Comparison of ENCODE assay signal across 8 mouse cellular contexts in the genomic region with DNA sequence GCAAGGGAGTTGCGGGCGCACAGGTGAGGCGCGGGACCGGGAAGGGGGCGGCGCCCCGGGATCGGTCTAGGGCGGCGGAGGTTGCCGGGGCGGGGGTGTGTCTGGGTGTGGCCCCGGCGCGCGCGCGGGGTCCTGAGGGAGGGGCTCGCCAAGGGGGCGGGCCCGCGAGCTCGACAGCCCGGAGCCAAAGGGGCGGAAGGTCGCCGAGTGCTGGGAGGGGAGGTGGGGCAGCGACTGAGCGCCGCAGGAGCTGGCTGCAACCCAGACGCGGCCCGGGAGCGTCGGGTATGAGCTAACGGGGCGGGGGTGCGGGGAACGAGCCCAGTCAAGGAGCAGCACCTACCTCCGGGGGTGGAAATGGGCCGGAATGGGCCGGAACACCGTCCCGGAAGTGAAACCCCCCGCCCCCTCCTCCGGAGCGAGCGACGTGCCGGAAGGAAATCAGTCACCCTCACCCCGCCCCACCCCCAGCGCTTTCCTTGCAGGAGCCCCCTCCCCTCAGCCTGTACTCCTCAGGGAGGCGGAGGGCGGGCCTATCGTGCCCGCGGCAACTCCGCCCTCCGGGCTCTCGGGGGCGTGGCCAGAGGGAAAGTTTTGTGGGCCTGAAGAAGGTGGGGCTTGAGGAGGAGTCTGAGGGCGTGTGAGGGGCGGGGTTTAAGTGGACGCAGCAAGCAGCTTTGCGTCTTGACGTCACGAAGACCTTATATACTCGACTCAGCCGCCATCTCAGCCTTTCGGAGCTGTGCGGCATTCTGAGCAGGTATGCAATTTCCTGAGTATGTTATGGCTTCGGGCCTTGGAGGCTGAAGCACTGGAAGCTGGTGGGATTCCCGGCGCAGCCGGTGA. TPM values are rescaled to one million over a fixed set of nuclear protein-coding genes. Genes with fewer than 3 reads are reported as not detected.
A peak's percentile ranks its signal among the peaks of the same experiment; 100 is the strongest.
DNase-seq lines count a peak whose midpoint lies in the region; ATAC-seq and TF ChIP-seq lines count a peak whose summit lies in the region.

A gene (minus strand): TSS at position 415 of the 846 bp plus-strand sequence.

- H3K9me3 ChIP-seq in embryonic facial prominence, embryonic 13.5 days, result no peaks in the 10 kb centered on the region
- no peaks in the 10 kb centered on the region for H3K9me3 ChIP-seq in limb, embryonic 13.5 days
- H3K9me3 ChIP-seq in midbrain, embryonic 16.5 days (replicated peaks; ENCODE audit: control insufficient read depth, low read length, poor library complexity, severe bottlenecking), result no peaks in the 10 kb centered on the region

- DNase-seq in 3134 (ENCODE audit: extremely low read depth, insufficient read length, low spot score), result peak; percentile 100
- DNase-seq in adrenal gland, postnatal 36 days, result peak; percentile 98
- peak; percentile 97 to 98 for DNase-seq in heart, adult 2 months
- DNase-seq in kidney, adult 8-10 months, result peak; percentile 99
- DNase-seq in spleen, postnatal 10 days (ENCODE audit: low spot score in 2 of 2), result peak; percentile 98 to 100

- H3K9ac ChIP-seq in embryonic facial prominence, embryonic 13.5 days, result peak within 1 kb of the TSS; percentile 88
- peak within 1 kb of the TSS; percentile 87 for H3K9ac ChIP-seq in heart, adult 2 months (ENCODE audit: low read depth, low read length)
- H3K9ac ChIP-seq in limb, embryonic 13.5 days, result peak within 1 kb of the TSS; percentile 98
- peak within 1 kb of the TSS; percentile 88 for H3K9ac ChIP-seq in midbrain, embryonic 16.5 days (ENCODE audit: low read depth, low read length)

- no peaks in the 10 kb centered on the region for H3K27me3 ChIP-seq in embryonic facial prominence, embryonic 13.5 days
- H3K27me3 ChIP-seq in heart, adult 2 months (ENCODE audit: control insufficient read depth, insufficient read depth, low read length), result no peaks in the 10 kb centered on the region
- H3K27me3 ChIP-seq in limb, embryonic 13.5 days, result no peaks in the 10 kb centered on the region
- H3K27me3 ChIP-seq in midbrain, embryonic 16.5 days (ENCODE audit: control insufficient read depth, insufficient read depth, low read depth, low read length), result no peaks in the 10 kb centered on the region

- H3K27ac ChIP-seq in embryonic facial prominence, embryonic 13.5 days, result peak within 1 kb of the TSS; percentile 97
- peak within 1 kb of the TSS; percentile 97 for H3K27ac ChIP-seq in heart, adult 2 months
- peak within 1 kb of the TSS; percentile 93 for H3K27ac ChIP-seq in limb, embryonic 13.5 days
- peak within 1 kb of the TSS; percentile 89 for H3K27ac ChIP-seq in midbrain, embryonic 16.5 days (ENCODE audit: low read length)

- no peak for TF ChIP-seq CTCF in heart, adult 2 months (IDR thresholded peaks at IDR 0.05)

- TF ChIP-seq POLR2A in heart, adult 2 months (IDR thresholded peaks at IDR 0.05; ENCODE audit: insufficient read depth, low read depth, low read length), result peak; percentile 100

- H3K79me2 ChIP-seq in heart, adult 2 months (replicated peaks; ENCODE audit: control insufficient read depth, insufficient read depth, low read length), result 0 out of 2 replicates have a peak, but pooled peaks cover 2% of the 10 kb centered on the region

- H3K4me3 ChIP-seq in embryonic facial prominence, embryonic 13.5 days, result peak within 1 kb of the TSS; percentile 58
- H3K4me3 ChIP-seq in heart, adult 2 months, result peak within 1 kb of the TSS; percentile 74
- H3K4me3 ChIP-seq in limb, embryonic 13.5 days, result peak within 1 kb of the TSS; percentile 81
- H3K4me3 ChIP-seq in midbrain, embryonic 16.5 days (ENCODE audit: low read depth, low read length), result peak within 1 kb of the TSS; percentile 67

- H3K36me3 ChIP-seq in embryonic facial prominence, embryonic 13.5 days, result peaks cover 64% of the 10 kb centered on the region
- peaks cover 29% of the 10 kb centered on the region for H3K36me3 ChIP-seq in heart, adult 2 months (ENCODE audit: control insufficient read depth, insufficient read depth, low read length)
- H3K36me3 ChIP-seq in limb, embryonic 13.5 days, result peaks cover 60% of the 10 kb centered on the region
- peaks cover 26% of the 10 kb centered on the region for H3K36me3 ChIP-seq in midbrain, embryonic 16.5 days (ENCODE audit: control insufficient read depth, insufficient read depth, low read length)

- intact Hi-C loops in heart, adult 2 months (cut with DNase I), result loop anchor here (2.0 to 10.0 kb wide), 7 partner anchors 36 to 820 kb away; a partner anchor contains a TSS

- peak; percentile 94 for TF ChIP-seq EP300 in heart, adult 2 months (IDR thresholded peaks at IDR 0.05; ENCODE audit: insufficient read depth, low read depth, low read length)

- peak within 1 kb of the TSS; percentile 84 for H3K4me2 ChIP-seq in embryonic facial prominence, embryonic 13.5 days
- peak within 1 kb of the TSS; percentile 89 for H3K4me2 ChIP-seq in limb, embryonic 13.5 days (replicated peaks)
- H3K4me2 ChIP-seq in midbrain, embryonic 16.5 days (ENCODE audit: low read length), result peak within 1 kb of the TSS; percentile 84

- peak; percentile 88 for ATAC-seq in embryonic facial prominence, embryonic 13.5 days (ENCODE audit: insufficient number of reproducible peaks, insufficient read depth, low FRiP score, low TSS enrichment, low read depth)
- ATAC-seq in limb, embryonic 13.5 days (ENCODE audit: low FRiP score, low read depth), result peak; percentile 93
- peak; percentile 95 for ATAC-seq in midbrain, embryonic 16.5 days

- peaks cover 13% of the 10 kb centered on the region for H3K4me1 ChIP-seq in embryonic facial prominence, embryonic 13.5 days
- H3K4me1 ChIP-seq in heart, adult 2 months (ENCODE audit: control insufficient read depth, insufficient read depth, low read length), result peaks cover 8% of the 10 kb centered on the region
- peaks cover 18% of the 10 kb centered on the region for H3K4me1 ChIP-seq in limb, embryonic 13.5 days
- H3K4me1 ChIP-seq in midbrain, embryonic 16.5 days (ENCODE audit: control insufficient read depth, insufficient read depth, low read length), result peaks cover 27% of the 10 kb centered on the region

- 1% methylated on average over 74 of the region's 76 CpGs for WGBS in embryonic facial prominence, embryonic 13.5 days
- WGBS in heart, adult 2 months, result under 1% methylated on average over 74 of the region's 76 CpGs
- under 1% methylated on average over 69 of the region's 76 CpGs for WGBS in limb, embryonic 13.5 days
- WGBS in midbrain, embryonic 16.5 days, result under 1% methylated on average over 55 of the region's 76 CpGs

RNA-seq across cellular contexts. Expression of the gene that starts here (rescaled TPM):
- total RNA-seq in adrenal gland, postnatal 36 days (2021), result 10 to 100 TPM; 13.4 to 19.1 TPM
- polyA plus RNA-seq in embryonic facial prominence, embryonic 13.5 days (2015; fragmentation: Nextera tagmentation; extraction: Ambion mirVana), result 8.8 and 11.7 TPM in 2 replicates
- total RNA-seq in heart, adult 2 months (2021), result 10 to 100 TPM; 13.8 to 14.2 TPM
- polyA plus RNA-seq in heart, adult 2 months (2012; rRNA removed), result 1.8 and 3.8 TPM in 2 replicates
- 10.8 and 13.4 TPM in 2 replicates for polyA plus RNA-seq in limb, embryonic 13.5 days (2015; fragmentation: Nextera tagmentation; extraction: Ambion mirVana)
- polyA plus RNA-seq in midbrain, embryonic 16.5 days (2015; fragmentation: Nextera tagmentation; extraction: Ambion mirVana), result 14.0 and 15.8 TPM in 2 replicates

Comparison
In these comparisons a context has a peak if more than half of its experiments do, and no peak if none do; other contexts are left out.
1. Peak in every context shown above with its lines: DNase-seq, ATAC-seq, H3K4me3 ChIP-seq and H3K27ac ChIP-seq.